Mouse (Mus musculus): ENCODE measurements at regions not wholly inside any gene's neighbourhood (a gene's known extent, or its start where the extent isn't known, plus 50 kb on each side); places are given as distances from the start of the nearest gene placed in this dataset.

- DNase-seq (ENCODE audit: low spot score), result peak; percentile 38
Measured at GRCm38 (mm10) chr6:126353346-126353745, 181.9 kb downstream of the Kcna5 start.

DNA sequence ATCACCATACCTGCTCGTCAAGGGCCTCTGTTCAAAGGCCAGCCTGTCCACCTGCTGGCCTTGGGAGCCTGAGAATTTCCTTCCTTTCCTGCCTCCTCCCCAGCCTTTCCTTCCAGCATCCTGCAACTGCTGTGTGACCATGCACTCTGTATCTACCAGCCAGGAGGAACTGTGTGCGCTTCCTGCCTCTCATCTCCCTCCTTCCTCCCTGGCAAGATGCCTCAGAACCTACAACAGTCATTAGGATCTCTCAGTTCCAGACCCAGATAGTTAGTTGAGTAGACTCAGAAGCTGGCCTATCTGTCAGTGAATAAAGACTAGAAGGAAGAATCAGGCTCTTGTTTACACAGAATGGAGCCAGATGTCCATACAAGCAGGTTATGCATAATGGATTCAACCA lies 183.8 kb upstream of the Ntf3 start:
- no peak for DNase-seq (ENCODE audit: low spot score)

GRCm38 (mm10) chr6:126349905-126350304 lies 183.2 kb upstream of the Ntf3 start:
- DNase-seq (ENCODE audit: low spot score), result no peak

DNA sequence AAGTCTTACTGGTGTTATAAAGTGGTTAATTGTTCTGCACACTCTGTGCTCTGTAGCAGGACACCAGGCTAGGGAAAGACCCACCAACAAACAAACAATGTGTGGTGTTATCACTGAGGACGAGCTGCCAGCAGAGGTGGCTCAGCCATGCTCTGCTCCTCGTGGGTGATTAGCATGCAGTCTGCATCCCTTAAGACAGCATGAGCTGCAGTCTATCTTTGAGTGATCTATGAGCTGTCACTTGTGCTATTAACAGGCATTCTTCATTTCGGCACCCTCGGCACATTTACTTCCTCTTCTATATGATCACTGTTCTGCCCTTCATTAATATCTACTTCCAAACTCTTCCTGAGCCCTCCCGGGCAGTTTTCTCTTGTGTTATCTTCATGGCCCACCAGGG lies 178.5 kb upstream of the Ntf3 start:
- DNase-seq (ENCODE audit: low spot score), result no peak

DNA sequence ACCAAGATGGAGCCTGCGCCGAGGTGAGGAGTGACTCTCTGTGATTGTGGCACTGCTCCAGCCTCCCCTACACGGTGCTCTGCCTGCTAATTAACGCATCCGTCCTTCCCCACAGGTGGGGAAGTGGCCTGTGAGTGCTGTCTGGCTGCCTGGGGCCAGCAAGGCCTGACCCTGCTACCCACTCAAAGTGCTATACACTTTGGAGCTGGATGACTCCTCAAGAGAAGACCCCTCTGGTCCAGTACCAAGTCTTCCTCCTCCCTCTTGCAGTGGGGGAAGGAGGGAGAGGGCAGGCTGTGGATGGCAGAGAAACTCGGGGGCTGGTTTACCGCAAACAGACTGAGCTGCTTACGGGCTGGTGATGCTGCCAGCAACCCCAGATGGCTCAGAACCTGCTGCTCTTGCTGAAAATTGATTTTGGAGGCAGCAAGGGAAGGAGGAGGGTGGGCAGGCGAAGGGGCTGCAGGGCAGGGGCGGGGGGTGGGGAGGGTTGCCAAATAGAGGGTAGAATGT lies 173.4 kb upstream of the Ntf3 start:
- DNase-seq (ENCODE audit: low spot score), result no peak

GRCm38 (mm10) chr6:126337711-126338110 lies 171.0 kb upstream of the Ntf3 start:
- no peak for DNase-seq (ENCODE audit: low spot score)

GRCm38 (mm10) chr6:126334258-126334657 lies 167.5 kb upstream of the Ntf3 start:
- DNase-seq (ENCODE audit: low spot score), result no peak

DNA sequence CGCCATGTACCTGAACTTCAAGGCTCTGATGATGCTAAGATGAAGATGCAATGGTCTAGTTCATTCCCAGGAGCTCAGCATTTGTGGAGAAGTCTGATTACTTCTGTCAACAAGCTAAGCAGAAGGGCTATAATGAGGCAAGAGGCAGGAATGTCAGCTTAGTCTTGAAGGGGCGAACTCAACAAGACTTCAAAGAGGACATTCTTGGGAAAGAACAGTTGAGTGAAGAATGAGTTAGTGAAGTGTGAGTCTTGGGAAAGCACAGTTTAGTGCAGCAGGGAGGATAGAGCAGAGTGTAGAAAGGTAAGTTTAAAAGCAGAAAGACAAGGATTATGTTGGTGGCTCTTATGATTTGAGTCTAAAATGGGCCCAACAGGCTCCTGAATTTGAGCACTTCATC lies 160.5 kb upstream of the Ntf3 start:
- no peak for DNase-seq (ENCODE audit: low spot score)

- no peak for DNase-seq (ENCODE audit: low spot score)
Measured at GRCm38 (mm10) chr6:126318523-126318922, 151.8 kb upstream of the Ntf3 start.

DNA sequence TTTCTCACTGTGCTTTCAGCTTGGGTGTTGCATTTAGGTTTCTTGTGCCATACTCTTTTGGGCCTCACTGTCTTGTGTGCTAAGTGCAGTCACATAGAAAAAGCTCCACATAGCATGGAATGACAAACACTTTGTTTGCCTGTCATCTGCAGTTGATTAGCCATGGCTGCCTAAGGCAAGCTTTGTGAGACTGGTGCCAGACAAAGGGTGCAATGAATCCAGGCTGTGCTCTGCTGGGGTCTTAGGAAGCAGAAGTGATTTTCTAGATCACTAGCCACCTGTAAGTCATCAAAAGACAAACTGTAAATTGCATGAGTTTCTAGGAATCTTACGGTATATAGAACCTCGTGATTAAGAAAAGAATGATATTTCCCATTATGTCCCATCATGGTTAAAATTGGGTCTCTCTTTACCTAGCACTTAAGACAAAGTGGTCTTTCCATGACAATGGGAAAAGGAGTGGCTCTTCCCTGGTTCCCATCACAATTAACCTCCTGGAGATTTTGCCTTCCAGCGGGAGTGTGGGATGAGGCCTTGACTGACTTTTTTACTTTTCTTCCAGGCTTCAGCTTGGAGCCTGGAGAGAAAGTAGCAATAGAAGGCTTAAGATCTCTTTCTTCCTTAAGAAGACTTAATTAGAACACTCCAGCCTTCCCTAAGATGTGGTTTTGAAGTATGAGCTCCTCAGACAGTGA lies 144.2 kb upstream of the Ntf3 start:
- no peak for DNase-seq (ENCODE audit: low spot score)

DNA sequence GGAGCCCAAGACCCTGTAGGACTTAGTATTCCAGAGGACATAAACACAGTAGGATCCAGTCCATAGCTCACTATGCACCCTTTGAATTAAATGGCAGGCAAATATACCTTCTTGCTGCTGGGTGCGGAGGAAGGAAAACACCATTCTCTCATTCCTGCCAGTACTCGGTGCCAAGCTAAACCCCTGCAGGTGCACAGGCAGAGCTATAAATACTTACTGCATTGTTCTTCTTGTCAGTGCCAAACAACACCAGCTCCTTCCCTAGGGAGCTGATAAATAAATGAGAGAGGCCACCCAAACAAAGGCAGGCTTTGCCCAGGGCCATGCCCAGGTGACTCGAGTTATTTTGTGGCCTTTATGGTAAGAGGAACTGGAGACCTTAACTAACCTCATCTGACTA lies 136.4 kb upstream of the Ntf3 start:
- peak; percentile 3 for DNase-seq (ENCODE audit: low spot score)

- DNase-seq (ENCODE audit: low spot score), result no peak
Measured at GRCm38 (mm10) chr6:126291581-126291980, 124.9 kb upstream of the Ntf3 start.

DNA sequence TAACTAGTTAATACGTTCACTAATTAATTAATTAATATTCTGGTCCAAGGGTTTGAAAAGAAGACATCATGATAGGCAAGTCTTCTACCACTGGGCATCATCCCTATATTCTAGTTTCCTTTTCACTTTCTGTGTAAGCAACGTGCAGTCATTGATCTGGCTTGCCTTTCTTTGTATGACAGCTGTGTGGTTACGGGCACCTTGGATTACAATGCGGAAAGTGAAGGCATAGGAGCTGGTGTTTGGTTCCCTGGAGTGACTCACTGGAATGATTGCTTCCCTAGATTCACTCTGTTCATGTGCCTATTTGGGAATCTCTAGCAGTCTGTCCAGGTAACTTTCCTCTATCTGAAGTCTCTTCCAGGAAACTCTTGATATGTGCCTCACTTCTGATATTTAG lies 120.5 kb upstream of the Ntf3 start:
- no peak for DNase-seq (ENCODE audit: low spot score)

DNA sequence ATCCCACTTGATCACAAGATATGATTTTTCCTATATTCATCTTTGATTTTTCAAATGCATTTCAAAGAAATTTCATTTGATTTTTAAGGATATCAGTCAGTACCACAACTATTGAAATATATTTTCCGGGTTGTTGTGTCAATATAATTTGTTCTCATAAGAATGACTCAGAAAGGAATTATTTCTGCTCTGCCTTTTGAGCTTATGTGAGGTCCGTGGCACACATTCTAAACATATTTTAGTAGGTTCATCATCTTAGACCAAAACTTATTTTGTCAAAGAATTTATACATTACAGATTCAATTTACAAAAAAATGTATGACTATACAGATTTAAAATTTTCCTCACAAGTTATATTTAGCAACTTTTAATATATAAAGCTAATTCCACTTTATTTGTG lies 119.5 kb upstream of the Ntf3 start:
- DNase-seq (ENCODE audit: low spot score), result no peak

GRCm38 (mm10) chr6:126284409-126284808 lies 117.7 kb upstream of the Ntf3 start:
- no peak for DNase-seq (ENCODE audit: low spot score)

DNA sequence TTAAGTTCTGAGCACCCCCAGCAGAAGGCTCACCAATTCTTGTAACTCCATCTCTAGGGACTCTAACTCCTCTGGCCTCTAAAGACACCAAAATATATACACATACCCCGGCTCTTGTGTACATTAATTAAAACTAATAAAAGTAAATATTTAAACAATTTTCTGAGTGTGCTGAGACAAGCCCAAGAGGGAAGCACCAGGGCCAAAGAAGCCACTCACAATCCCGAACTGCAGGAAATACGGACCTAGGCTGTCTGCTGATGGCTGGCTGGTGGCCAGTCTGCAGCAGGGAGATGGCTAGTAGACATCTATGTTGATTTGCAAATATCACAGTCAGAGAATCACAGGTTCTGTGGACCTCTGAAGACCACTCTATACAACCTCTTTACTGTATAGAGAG lies 113.6 kb upstream of the Ntf3 start:
- DNase-seq (ENCODE audit: low spot score), result no peak

GRCm38 (mm10) chr6:126245986-126246385 lies 79.3 kb upstream of the Ntf3 start:
- DNase-seq (ENCODE audit: low spot score), result no peak

GRCm38 (mm10) chr6:126245431-126245830 lies 78.7 kb upstream of the Ntf3 start:
- DNase-seq (ENCODE audit: low spot score), result no peak

DNA sequence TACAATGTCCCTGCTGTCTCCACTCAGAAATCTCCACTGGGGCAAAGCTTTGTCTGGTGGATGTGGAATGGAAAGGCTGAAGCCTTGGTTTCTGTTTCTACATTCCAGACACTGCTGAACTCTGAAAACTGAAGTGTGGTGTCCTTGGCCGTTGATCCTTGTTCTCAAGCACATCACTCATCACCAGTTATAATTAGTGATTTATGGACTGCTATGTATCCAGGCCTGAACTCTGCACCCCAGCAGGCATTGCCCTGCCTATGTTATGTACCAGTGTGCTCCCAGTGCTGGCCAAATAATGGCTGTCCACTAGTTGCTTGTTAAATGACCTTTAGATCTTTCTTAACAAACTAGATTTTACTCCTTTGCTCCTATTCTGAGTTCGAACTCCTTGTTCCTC lies 75.6 kb upstream of the Ntf3 start:
- DNase-seq (ENCODE audit: low spot score), result no peak

GRCm38 (mm10) chr6:126240256-126240655 lies 73.5 kb upstream of the Ntf3 start:
- DNase-seq (ENCODE audit: low spot score), result no peak
